8 mouse cellular contexts compared by ENCODE assay signal in genomic region chr6:85374734-85375114, GRCm38 (mm10). TPM values are rescaled to one million over a fixed set of nuclear protein-coding genes. Genes with fewer than 3 reads are reported as not detected.
A peak's percentile ranks its signal among the peaks of the same experiment; 100 is the strongest.
DNase-seq lines count a peak whose midpoint lies in the region; ATAC-seq and TF ChIP-seq lines count a peak whose summit lies in the region.

No protein-coding gene starts in this region.

- no peak overlapping the region; the same call in 1 of the 2 replicates for H3K9ac ChIP-seq in embryonic facial prominence, embryonic 15.5 days
- H3K9ac ChIP-seq in kidney, embryonic 14.5 days (ENCODE audit: low read depth, low read length): peak overlapping the region; percentile 42; the same call in 1 of the 2 replicates
- peak overlapping the region; percentile 33 for H3K9ac ChIP-seq in limb, embryonic 15.5 days

- peak; percentile 97 for ATAC-seq in embryonic facial prominence, embryonic 15.5 days (ENCODE audit: insufficient number of reproducible peaks, low FRiP score, low TSS enrichment, low read depth)
- peak; percentile 95 for ATAC-seq in kidney, embryonic 14.5 days (ENCODE audit: low FRiP score, low TSS enrichment)
- ATAC-seq in limb, embryonic 15.5 days (ENCODE audit: insufficient number of reproducible peaks, low FRiP score, low TSS enrichment, low read depth): peak; percentile 97

- no peaks in the 10 kb centered on the region for H3K9me3 ChIP-seq in embryonic facial prominence, embryonic 15.5 days (replicated peaks)
- H3K9me3 ChIP-seq in kidney, embryonic 14.5 days (ENCODE audit: control insufficient read depth, low read length): no peaks in the 10 kb centered on the region
- no peaks in the 10 kb centered on the region for H3K9me3 ChIP-seq in limb, embryonic 15.5 days

- peak overlapping the region; percentile 83 for H3K4me3 ChIP-seq in bone marrow, adult 2 months (replicated peaks; ENCODE audit: control insufficient read depth, low read depth, low read length)
- peak overlapping the region; percentile 89 for H3K4me3 ChIP-seq in embryonic facial prominence, embryonic 15.5 days (replicated peaks)
- peak overlapping the region; percentile 82 for H3K4me3 ChIP-seq in kidney, embryonic 14.5 days (ENCODE audit: low read length)
- peak overlapping the region; percentile 87 for H3K4me3 ChIP-seq in limb, embryonic 15.5 days

- TF ChIP-seq CTCF in bone marrow, adult 2 months (IDR thresholded peaks at IDR 0.05; ENCODE audit: control insufficient read depth, insufficient read depth, low read length): no peak

- TF ChIP-seq POLR2A in bone marrow, adult 2 months (IDR thresholded peaks at IDR 0.05; ENCODE audit: borderline replicate concordance, control insufficient read depth, low read depth, low read length): no peak

- H3K4me2 ChIP-seq in embryonic facial prominence, embryonic 15.5 days (replicated peaks): peak overlapping the region; percentile 87
- H3K4me2 ChIP-seq in kidney, embryonic 14.5 days (replicated peaks; ENCODE audit: low read depth, low read length): peak overlapping the region; percentile 90
- peak overlapping the region; percentile 87 for H3K4me2 ChIP-seq in limb, embryonic 15.5 days

- under 1% methylated on average over 19 of the region's 19 CpGs for WGBS in bone marrow, adult 2 months
- under 1% methylated on average over 19 of the region's 19 CpGs for WGBS in embryonic facial prominence, embryonic 15.5 days
- WGBS in kidney, embryonic 14.5 days: 0% methylated on average over 19 of the region's 19 CpGs
- under 1% methylated on average over 19 of the region's 19 CpGs for WGBS in limb, embryonic 15.5 days

- DNase-seq in 416B (ENCODE audit: low read depth): peak; percentile 99
- peak; percentile 94 to 97 for DNase-seq in heart, adult 9 months (ENCODE audit: low spot score in 2 of 2)
- DNase-seq in monocyte, adult 2 months (ENCODE audit: low read depth in 1 of 2, low spot score in 2 of 2): peak; percentile 91 to 96
- peak; percentile 95 to 96 for DNase-seq in spleen, postnatal 36 days (ENCODE audit: low spot score in 2 of 2)

- H3K27ac ChIP-seq in bone marrow, adult 2 months (ENCODE audit: control insufficient read depth, insufficient read depth, low read depth, low read length, poor library complexity): no peak overlapping the region; the same call in 1 of the 2 replicates
- H3K27ac ChIP-seq in embryonic facial prominence, embryonic 15.5 days (replicated peaks): 0 out of 2 replicates have a peak overlapping the region, but pooled peaks have one; percentile 55
- peak overlapping the region; percentile 8; the same call in 1 of the 2 replicates for H3K27ac ChIP-seq in kidney, embryonic 14.5 days (ENCODE audit: low read depth, low read length)
- peak overlapping the region; percentile 71 for H3K27ac ChIP-seq in limb, embryonic 15.5 days

- peaks cover 2% of the 10 kb centered on the region; the same call in 1 of the 2 replicates for H3K4me1 ChIP-seq in bone marrow, adult 2 months (ENCODE audit: control insufficient read depth, insufficient read depth, low read length)
- peaks cover 43% of the 10 kb centered on the region for H3K4me1 ChIP-seq in embryonic facial prominence, embryonic 15.5 days
- H3K4me1 ChIP-seq in kidney, embryonic 14.5 days (ENCODE audit: control insufficient read depth, insufficient read depth, low read length): peaks cover 30% of the 10 kb centered on the region
- H3K4me1 ChIP-seq in limb, embryonic 15.5 days: peaks cover 46% of the 10 kb centered on the region

- 0 out of 2 replicates have a peak, but pooled peaks cover 4% of the 10 kb centered on the region for H3K36me3 ChIP-seq in embryonic facial prominence, embryonic 15.5 days
- H3K36me3 ChIP-seq in kidney, embryonic 14.5 days (ENCODE audit: control insufficient read depth, insufficient read depth, low read length): no peaks in the 10 kb centered on the region
- H3K36me3 ChIP-seq in limb, embryonic 15.5 days: 0 out of 2 replicates have a peak, but pooled peaks cover 2% of the 10 kb centered on the region

- no peaks in the 10 kb centered on the region for H3K27me3 ChIP-seq in embryonic facial prominence, embryonic 15.5 days
- no peaks in the 10 kb centered on the region; the same call in 1 of the 2 replicates for H3K27me3 ChIP-seq in kidney, embryonic 14.5 days (ENCODE audit: control insufficient read depth, insufficient read depth, low read length)
- H3K27me3 ChIP-seq in limb, embryonic 15.5 days: no peaks in the 10 kb centered on the region

RNA-seq across cellular contexts. Expression of gene Rab11fip5, which starts 0.3 kb away (rescaled TPM):
- polyA plus RNA-seq in bone marrow, adult 2 months (2011; ENCODE audit: insufficient read depth, insufficient read length, low replicate concordance, missing spikeins): 1.7 and 3.8 TPM in 2 replicates
- polyA plus RNA-seq in embryonic facial prominence, embryonic 15.5 days (2015; fragmentation: Nextera tagmentation; extraction: Ambion mirVana): 20.1 and 21.4 TPM in 2 replicates
- 7.7 and 9.0 TPM in 2 replicates for polyA plus RNA-seq in kidney, embryonic 14.5 days (2014; fragmentation: Nextera tagmentation; extraction: Ambion mirVana)
- polyA plus RNA-seq in limb, embryonic 15.5 days (2015; fragmentation: Nextera tagmentation; extraction: Ambion mirVana): 21.7 and 24.8 TPM in 2 replicates

RNA-seq across cellular contexts. Expression of gene Sfxn5, which starts 41.5 kb away (rescaled TPM):
- 14.5 and 27.9 TPM in 2 replicates for polyA plus RNA-seq in bone marrow, adult 2 months (2011; ENCODE audit: insufficient read depth, insufficient read length, low replicate concordance, missing spikeins)
- 8.0 TPM in 2 replicates for polyA plus RNA-seq in embryonic facial prominence, embryonic 15.5 days (2015; fragmentation: Nextera tagmentation; extraction: Ambion mirVana)
- 9.3 and 11.9 TPM in 2 replicates for polyA plus RNA-seq in kidney, embryonic 14.5 days (2014; fragmentation: Nextera tagmentation; extraction: Ambion mirVana)
- polyA plus RNA-seq in limb, embryonic 15.5 days (2015; fragmentation: Nextera tagmentation; extraction: Ambion mirVana): 6.3 and 7.1 TPM in 2 replicates

RNA-seq across cellular contexts. Expression of gene Noto, which starts 49.0 kb away (rescaled TPM):
- polyA plus RNA-seq in bone marrow, adult 2 months (2011; ENCODE audit: insufficient read depth, insufficient read length, low replicate concordance, missing spikeins): 2.0 TPM in 1 of 2 replicates, not detected in the other
- not detected in 2 replicates for polyA plus RNA-seq in embryonic facial prominence, embryonic 15.5 days (2015; fragmentation: Nextera tagmentation; extraction: Ambion mirVana)
- not detected in 2 replicates for polyA plus RNA-seq in kidney, embryonic 14.5 days (2014; fragmentation: Nextera tagmentation; extraction: Ambion mirVana)
- not detected in 2 replicates for polyA plus RNA-seq in limb, embryonic 15.5 days (2015; fragmentation: Nextera tagmentation; extraction: Ambion mirVana)

RNA-seq across cellular contexts. Expression of gene Smyd5, which starts 57.1 kb away (rescaled TPM):
- 7.3 and 8.1 TPM in 2 replicates for polyA plus RNA-seq in bone marrow, adult 2 months (2011; ENCODE audit: insufficient read depth, insufficient read length, low replicate concordance, missing spikeins)
- 47.8 and 51.9 TPM in 2 replicates for polyA plus RNA-seq in embryonic facial prominence, embryonic 15.5 days (2015; fragmentation: Nextera tagmentation; extraction: Ambion mirVana)
- polyA plus RNA-seq in kidney, embryonic 14.5 days (2014; fragmentation: Nextera tagmentation; extraction: Ambion mirVana): 54.8 and 68.4 TPM in 2 replicates
- polyA plus RNA-seq in limb, embryonic 15.5 days (2015; fragmentation: Nextera tagmentation; extraction: Ambion mirVana): 48.8 and 50.3 TPM in 2 replicates
